Mouse (Mus musculus): ENCODE results near the gene Spata48. TPM values are rescaled to one million over a fixed set of nuclear protein-coding genes. Genes with fewer than 3 reads are reported as not detected.
A peak's percentile ranks its signal among the peaks of the same experiment; 100 is the strongest.

The Spata48 gene
- total RNA-seq, 2 experiments from 2014 or later: 1.5 to 2.0 TPM

DNA sequence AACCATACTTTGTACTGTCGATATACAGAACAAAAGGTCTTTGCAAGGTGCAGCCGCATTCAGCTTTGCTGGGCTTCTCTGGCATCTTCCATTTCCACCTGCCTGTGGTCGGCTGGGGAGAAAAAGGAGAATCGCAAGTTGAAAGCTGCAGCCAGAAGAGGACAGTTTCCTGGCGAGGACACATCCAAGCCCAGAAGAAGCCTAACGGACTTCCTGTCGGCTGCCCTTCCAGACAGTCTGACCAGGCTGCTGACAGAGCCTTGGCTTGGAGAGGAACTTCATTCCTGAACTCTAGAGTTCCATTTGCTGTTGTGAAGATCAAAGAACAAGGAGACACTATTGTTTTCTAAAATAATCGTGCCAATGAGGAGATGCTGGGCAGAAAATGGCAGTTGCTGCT is 93.7 kb downstream of the Spata48 start:
- no peak for DNase-seq (ENCODE audit: low spot score in 2 of 2)
- no peak for TF ChIP-seq CTCF (conservative IDR thresholded peaks at IDR 0.05)
- no peak overlapping the region for H3K4me3 ChIP-seq
- H3K27ac ChIP-seq: no peak overlapping the region

DNA sequence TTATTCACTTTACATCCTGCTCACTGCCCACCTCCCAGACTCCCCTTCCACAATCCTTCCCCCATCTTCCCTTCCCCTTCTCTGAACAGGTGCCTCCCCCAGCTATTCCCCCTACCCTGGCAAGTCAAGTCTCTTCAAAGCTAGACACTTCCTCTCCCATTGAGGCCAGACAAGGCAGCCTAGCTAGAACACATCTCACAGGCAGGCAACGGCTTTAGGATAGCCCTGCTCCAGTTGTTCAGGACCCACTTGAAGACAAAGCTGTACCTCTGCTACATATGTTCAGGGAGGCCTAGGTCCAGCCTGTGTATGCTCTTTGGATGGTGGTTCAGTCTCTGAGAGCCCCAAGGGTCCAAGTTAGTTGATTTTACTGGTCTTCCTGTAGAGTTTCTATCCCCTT is 94.3 kb downstream of the Spata48 start:
- no peak for DNase-seq (ENCODE audit: low spot score in 2 of 2)
- Histone ChIP-seq H3K4me3 (no peak overlapping the region), H3K27ac (no peak overlapping the region)
- no peak for TF ChIP-seq CTCF (conservative IDR thresholded peaks at IDR 0.05)

DNA sequence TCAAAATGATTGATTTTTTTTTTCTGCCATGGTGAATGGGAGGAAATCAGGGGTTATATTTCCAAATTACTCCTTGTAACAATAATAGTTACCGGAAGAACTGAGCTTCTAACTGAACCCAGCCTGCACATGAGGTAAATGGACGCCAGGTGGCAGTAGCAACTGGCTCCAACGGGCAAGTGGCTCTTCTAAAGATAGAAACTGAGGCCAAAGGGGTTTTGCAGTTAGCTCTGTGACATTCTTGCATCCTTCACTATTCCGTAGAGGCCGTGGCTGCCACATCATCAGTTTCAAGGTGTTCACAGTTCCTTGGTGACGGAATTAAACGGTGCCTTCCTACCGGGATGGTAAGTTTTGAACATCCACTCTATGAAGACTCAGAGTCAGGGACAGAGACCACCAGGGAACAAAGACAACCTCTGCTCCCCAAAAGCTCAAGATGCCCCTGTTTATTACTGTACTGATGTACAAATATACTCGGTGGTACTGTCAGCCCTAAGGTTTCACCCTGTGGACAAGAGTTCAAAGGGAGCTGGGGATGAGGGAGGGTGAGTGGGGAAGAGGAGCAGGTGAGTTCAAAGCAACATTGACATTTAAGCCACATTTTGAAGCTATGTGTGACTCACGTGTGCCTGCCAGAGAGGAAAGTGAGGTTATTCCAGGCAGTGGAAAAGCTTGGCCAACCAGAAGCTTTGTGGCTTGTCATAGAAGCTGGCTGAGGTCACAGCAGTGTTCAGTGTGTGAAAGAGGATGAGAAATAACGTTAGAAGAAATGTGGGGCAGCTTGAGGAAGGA is 95.5 kb downstream of the Spata48 start:
- DNase-seq (ENCODE audit: low spot score in 2 of 2): peak in 1 of 2 experiments; percentile 44
- H3K27ac ChIP-seq: no peak overlapping the region
- no peak overlapping the region for H3K4me3 ChIP-seq
- TF ChIP-seq CTCF (conservative IDR thresholded peaks at IDR 0.05): peak; percentile 89

DNA sequence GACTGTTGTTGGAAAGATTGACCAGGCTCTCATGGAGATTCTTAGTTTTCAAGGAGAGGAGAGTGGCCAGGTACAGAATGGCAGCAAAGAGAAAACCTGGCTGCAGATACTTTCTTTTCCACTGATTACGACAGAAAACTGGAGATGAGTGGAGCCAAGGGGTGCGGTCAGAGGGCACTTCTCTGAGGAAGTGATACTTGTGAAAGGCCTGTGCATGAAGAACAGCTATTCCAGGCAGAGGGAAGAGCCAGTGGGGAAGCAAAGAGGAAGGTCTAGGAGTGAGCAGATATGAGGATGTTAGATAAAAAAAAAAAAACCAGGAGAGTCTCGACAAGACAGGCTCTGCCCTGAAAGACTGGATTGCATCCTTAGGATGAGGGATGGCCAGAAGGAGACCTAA is 96.8 kb downstream of the Spata48 start:
- DNase-seq (ENCODE audit: low spot score in 2 of 2): no peak
- H3K27ac ChIP-seq: no peak overlapping the region
- TF ChIP-seq CTCF (conservative IDR thresholded peaks at IDR 0.05): no peak
- H3K4me3 ChIP-seq: no peak overlapping the region

DNA sequence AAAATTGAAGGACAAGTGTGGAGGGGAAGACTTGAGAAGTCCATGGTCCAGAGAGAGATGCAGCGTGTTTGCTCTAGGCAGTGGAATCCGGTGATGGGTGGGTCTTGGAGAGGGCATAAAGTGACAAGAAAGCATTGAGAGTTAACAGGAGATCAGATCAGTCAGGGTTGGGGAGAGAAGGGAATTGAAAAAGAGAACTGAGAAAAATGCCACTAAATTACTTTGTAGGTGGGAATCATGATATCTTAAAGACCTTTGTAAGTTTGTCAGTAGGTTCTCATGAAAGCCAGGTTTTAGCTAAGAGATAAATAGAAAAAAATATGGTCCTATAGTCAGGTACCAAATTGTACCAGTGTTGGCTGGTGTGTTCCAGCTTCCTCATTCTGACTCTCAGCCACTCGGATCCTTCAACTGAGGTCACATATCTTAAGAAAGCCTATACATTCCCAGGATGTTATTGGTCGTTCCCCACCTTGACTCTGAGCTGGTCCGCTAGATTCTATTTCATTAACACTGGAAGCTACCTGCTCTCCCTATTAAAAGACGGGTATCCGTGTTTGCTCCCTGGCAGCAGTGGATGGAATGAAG is 97.3 kb downstream of the Spata48 start:
- Histone ChIP-seq H3K27ac (no peak overlapping the region), H3K4me3 (no peak overlapping the region)
- no peak for DNase-seq (ENCODE audit: low spot score in 2 of 2)
- no peak for TF ChIP-seq CTCF (conservative IDR thresholded peaks at IDR 0.05)

DNA sequence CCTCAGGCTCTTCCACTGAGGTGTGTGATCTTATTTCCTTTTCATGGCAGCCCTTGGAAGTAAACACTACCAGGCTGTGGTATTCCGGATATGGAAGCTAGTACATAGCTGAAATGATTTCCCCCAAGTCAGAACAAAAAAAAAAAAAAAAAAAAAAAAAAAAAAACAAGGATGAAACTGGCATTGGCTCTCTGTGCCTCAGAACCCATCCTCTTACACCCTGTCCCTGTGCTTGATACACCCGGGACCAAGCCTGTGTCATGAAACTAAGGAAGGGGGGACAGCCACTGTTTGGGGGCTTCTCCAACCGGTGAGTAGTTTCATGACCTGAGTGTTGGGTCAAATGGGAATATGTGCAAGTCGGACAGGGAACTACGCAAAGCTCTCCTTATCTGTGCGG is 99.2 kb downstream of the Spata48 start:
- DNase-seq (ENCODE audit: low spot score in 2 of 2): no peak
- TF ChIP-seq CTCF (conservative IDR thresholded peaks at IDR 0.05): no peak
- no peak overlapping the region for H3K4me3 ChIP-seq
- no peak overlapping the region for H3K27ac ChIP-seq

DNA sequence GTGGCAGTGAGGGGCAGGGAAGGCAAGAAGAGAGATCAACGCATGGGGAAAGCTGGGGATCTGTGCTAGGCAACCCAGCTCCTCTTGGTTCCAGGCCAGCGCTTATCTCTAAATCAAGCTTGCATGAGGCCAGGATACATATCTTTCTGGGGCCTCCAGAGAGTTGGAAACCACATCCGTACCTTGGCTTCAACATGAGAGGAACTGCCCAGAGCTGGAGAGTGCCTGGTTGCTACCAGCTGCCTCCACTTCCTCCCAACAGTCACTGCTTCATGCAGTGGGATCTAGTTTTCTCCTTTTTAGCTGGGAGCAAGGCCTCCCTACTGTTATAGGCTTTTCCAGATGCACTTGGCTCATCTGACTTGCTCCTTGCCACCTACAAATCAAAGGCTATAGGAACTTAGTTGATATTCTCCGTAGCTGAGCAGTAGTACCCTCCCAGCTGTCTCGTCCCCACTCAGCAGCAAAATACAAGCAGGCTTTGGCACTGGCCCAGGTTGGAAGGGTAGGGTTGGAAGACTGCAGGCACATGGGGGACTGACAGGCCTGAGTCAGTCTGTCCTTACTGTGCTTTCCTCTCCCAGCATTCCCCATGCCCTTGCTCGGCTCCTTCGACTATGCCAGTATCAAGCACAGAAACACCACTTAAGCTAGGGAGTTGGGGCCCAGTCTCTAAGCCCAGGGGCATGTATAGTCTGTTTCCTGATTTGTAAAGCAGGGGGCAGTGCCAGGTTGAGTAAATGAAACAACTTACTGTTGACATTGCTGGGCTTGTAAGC is 102.6 kb downstream of the Spata48 start:
- H3K27ac ChIP-seq: no peak overlapping the region
- H3K4me3 ChIP-seq: no peak overlapping the region
- no peak for DNase-seq (ENCODE audit: low spot score in 2 of 2)
- TF ChIP-seq CTCF (conservative IDR thresholded peaks at IDR 0.05): no peak

Other genes starting within 250 kb of the Spata48 start
- under 1 TPM; 0.59 to 0.81 TPM for gene Zpbp, start 314 bp downstream of the Spata48 start, total RNA-seq (2021)
- not detected for gene 4930512M02Rik, start 165.7 kb downstream of the Spata48 start, total RNA-seq (2021)
- 1 to 10 TPM; 2.6 to 4.0 TPM for gene Ikzf1, start 222.9 kb downstream of the Spata48 start, total RNA-seq (2021)